Mouse (Mus musculus) thymus, adult 18-20 months (tissue): ENCODE measurements around the gene Exoc3l.
"Not testable (repeated sequence)": the region's sequence is repeated elsewhere in the genome, so short reads cannot be mapped to it uniquely, and the experiment has no call there.

ENCODE experiments used
- DNase-seq, 2 experiments: peaks; one replicate each; pipeline ENCODE4 v3.0.0; 2022; ENCODE audit warnings: mixed read lengths in 2 of 2

Gene Exoc3l

DNA sequence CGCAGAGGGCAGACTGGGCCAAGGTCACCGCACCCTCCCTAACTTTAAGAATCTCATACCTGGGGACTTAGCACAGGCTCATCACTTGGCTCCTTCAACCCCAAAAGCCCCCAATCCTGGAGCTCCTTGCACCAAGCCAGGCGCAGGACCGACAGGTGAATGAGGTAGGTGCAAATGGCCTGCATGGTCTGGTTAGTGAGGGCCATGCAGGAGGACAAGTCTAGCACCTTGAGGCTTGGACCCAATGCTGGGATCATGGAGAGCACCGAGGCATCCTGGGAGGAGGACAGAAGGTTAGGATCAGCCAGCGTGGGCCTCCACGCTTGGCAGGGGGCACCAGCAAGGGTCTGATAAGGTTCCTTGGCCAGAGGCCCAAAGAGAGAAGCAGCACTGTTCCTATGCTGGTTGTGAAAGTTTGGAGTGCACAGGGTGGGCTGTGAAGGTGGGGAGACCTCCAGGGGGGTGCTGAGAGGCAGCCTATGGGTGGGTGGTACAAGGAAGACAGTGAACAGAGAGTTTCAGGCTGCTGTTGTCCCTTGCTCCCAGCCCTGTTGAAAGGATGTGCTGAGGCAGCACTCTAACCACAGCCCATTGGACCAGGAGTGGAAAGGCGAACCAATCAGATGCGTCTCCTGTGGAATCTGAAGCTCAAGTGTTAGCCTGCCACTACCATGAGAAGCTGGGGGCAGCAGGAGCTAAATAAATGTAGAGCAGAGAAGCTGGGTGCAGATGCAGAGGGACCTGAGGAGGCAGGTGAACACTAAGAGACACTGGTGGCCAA is 17.9 kb upstream of the Exoc3l start:
- no peak for DNase-seq

DNA sequence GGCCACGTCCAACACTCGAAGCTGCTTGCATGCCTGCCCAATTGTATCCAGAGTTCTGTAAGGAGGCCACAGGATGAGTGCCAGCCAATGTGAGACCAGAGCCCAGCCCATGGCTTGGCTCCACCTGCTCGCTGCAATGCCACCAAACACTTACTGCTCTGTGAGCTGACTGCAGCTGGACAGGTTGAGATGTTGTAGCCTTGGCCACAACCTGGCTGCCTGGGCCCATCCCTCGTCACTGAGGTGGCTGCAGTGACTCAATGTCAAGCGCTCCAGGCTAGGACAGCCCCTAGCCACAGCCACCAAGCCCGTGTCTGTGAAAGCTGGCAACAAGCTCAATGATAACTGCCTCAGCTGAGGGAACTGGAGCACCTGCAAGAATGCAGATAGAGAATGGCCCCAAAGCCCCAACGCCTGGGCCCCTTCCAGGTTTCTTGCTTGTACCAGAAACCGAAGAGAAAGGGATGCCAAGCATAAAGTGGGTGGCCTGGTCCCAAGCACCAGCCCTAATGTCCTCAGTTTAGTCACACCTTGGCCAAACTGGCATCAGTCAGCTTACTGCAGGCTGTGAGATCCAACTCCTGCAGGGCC is 17.1 kb upstream of the Exoc3l start:
- DNase-seq = no peak

DNA sequence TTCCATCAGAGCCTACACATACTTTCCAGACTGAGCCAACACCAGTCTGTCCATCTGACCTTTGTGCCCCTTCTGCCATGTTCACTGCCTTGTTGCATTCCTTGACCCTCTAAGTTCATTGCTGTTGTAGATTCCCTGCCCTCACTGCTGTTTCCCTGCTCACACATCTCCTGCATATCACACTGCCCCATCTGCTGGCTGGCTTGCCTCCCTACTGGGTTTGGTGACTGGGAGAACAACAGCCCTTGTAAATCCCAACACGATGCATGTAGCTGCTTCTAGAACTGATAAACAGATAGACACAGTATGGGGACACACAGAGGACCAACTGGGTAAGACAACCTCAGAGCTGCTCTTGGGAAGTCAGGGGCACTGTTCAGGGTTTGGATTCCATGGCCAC is 15.8 kb upstream of the Exoc3l start:
- no peak for DNase-seq

DNA sequence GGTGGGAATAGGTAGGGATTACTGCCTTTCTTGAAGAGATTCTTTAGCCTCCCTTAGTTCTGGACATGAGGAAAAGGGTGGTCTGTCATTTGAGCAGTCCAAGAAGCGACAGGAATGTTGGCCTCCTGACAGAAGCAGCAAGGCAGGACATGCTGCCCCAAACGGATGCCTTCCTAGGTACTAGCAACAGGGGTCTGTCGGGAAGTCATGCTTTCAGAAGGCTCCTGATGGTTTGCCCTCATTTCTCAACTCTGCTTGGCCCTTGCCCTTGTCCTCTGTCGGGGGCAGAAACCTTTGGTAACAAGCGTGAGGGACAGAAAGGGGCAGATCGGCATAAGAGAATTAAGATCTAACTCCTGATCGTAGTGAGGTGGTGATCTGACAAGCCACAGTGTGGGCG is 14.2 kb upstream of the Exoc3l start:
- DNase-seq = no peak

DNA sequence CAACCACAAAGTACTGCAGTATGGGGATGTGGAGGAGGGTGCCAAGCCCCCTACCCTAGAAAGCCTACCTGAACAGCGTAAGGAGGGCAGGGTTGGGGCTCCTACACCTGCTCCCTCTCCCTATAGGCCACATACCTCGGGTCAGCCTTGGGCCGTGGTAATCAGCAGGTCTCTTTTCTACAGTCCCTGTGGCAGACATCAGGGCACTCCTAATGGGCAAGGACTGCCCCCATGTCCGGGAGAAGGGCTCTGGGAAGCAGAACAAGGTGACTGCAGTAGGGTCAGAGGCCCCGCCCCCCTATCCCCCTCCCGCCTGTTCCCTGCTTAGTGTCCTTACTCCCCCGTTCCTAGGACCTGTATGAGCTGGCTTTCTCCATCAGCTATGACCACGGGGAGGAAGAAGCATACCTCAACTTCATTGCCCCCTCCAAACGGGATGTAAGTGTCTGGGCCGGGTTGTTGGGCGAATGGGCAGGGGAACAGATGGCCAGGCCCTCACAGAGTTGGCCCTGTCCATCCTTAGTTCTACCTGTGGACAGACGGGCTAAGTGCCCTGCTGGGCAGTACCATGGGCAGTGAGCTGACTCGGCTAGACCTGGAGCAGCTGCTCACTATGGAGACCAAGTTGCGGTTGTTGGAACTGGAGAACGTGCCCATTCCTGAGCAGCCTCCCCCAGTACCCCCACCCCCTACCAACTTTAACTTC is 13.4 kb upstream of the Exoc3l start:
- DNase-seq = no peak

DNA sequence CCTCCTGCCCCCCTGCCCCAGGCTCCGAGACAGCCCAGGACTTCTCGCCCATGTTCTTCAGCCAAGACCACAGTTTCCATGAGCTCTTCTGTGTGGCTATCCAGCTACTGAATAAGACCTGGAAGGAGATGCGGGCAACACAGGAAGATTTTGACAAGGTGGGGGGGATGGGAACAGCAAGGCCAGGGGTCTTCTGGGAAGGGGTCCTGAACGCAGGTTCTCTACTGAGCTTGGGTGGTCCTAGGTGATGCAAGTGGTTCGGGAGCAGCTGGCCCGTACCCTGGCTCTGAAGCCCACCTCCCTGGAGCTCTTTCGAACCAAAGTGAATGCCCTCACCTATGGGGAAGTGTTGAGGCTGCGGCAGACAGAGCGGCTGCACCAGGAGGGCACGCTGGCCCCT is 12.5 kb upstream of the Exoc3l start:
- DNase-seq = no peak

DNA sequence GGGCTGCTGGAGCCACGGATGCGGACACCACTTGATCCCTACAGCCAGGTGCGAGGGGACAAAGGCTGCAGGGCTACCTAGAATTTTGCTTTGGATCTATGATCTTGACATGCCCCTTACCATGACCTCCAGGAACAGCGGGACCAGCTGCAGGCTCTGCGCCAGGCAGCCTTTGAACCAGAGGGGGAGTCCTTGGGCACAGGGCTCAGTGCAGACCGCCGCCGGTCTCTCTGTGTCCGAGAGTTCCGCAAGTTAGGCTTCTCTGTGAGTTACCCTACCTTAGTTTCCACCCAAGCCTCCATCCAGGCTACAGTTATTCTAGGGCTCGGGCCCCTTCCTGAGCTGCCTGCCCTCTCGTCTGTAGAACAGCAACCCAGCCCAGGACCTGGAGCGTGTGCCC is 11.8 kb upstream of the Exoc3l start:
- DNase-seq = peak in 1 of 2 experiments; percentile 8

DNA sequence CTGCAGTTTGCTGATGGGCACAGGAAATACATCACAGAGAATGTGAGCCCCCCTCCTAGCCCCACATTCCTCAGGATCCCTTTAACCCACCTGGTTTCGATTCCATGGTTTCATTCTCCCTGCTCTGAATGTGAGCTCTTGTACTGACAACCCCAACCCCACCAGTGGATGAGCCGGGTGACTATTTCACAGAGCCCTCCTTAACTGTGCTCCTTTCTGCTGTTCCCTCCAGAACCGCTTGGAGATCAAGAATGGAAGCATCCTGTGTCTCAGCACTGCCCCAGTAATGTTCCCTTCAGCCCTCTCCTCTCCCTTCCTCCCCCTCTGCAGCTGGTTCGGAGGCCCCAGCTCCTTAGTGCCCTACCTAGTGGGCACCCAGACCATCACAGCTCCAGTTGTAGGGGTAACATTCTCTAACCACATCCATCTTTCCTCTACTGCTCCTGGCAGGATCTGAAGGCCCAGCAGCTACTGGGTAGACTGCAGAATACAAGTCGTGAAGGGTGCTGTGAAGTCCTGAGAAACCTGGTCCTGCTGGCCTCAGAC is 10.3 kb upstream of the Exoc3l start:
- DNase-seq = no peak

DNA sequence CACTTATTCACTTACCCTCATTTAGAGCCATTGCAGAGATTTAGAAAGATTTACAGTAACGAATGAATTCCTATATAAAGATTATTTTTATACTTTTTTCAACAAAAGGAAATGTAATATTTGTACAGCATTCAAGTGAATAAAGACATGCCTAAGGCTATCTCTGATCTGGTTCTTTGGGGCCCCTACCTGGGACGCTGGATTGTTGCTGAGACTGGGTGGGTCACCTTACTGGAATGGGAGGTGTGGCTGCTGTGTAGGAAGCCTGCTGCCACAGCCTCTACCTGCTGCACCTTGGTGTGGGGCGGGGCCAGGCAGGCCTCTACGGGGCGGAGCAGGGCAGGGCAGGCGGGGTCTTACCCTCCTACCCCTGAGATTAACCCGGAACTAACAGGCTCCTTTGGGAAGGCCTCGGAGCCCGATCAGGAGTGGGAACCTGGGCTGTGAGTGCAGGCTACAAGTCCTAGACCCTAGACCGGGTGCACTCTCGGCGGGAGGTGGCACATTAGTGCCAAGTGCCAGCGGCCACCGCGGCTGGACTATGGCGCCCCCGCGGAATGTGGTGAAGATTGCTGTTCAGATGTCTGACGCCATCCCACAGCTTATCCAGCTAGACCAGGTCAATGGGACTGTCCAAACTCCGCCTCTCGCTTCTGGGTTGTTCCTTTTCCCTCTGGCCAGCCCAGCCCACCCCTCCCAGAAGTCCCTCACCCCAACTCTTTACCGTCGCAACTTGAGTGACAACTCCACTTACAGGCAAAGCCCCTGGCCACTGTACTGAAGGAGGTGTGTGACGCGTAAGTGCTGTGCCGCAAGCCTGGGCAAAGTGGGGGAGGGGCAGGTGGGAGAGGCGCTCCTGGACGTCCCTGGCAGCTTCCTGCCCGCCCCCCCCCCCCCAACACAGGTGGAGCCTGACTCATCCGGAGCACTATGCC is 9.6 kb upstream of the Exoc3l start, which contains the start of gene Elmo3:
Gene Elmo3 (plus strand): TSS at position 391 of the 935 bp plus-strand sequence.
- peak in 1 of 2 experiments; percentile 66 for DNase-seq

DNA sequence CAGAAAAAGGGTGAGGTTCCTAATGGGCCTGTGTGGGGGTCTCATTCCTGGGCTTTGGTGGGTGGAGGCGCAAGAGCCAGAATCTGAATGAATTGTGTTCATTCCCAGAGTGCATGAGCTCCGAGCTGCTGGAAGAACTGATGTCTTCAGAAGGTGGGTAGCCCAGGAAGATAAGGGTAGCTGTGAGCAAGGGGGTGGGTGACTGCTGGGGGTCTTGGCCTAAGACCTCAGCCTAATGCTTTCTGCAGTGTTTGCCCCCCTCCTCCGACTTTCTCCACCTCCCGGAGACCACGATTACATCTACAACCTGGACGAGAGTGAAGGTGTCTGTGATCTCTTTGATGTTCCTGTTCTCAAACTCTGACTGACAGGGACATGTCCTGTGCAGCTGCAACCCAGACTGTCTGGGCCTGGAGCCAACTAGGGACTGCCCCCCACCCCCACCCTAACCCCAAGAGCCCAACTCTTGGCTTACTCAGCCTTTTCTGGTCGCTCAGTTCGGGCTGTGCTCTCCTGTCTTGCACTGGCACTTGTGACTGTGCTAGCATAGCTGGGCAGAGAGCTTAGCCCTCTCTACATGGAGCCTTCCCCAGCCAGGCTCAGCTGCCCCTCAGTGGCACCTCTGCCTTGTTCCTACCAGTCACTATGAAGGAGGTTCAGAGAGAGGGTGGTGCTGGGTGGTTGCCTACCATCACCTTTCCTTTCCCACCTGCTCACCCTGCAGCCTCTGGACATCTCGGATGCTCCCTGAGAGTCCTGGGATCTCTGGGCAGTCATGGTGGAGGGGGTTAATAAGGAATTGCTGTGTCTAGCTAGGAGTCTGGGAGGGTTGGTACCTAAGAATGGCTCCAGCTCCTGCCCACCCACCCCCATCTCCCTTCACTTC is 8.7 kb upstream of the Exoc3l start:
- DNase-seq = no peak

DNA sequence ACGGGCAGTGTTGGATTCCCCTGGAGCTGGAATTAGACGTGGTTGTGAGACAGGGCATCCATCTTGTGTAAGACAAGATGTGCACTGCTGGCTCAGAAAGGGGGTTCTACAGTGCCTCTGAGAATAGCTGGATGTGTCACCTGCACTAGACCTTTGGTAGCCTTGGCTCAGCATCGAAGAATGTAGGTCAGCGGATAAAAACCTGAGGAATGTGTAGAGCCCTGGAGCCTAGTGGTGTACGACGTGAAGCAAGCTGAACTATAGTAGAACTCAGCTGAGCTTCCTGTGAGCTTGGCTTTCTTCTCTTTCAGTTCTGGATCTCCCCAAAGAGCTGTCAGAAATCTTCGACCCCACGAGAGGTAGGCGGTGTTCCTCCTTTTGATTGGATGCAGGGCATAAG is 8.0 kb upstream of the Exoc3l start:
- no peak for DNase-seq

DNA sequence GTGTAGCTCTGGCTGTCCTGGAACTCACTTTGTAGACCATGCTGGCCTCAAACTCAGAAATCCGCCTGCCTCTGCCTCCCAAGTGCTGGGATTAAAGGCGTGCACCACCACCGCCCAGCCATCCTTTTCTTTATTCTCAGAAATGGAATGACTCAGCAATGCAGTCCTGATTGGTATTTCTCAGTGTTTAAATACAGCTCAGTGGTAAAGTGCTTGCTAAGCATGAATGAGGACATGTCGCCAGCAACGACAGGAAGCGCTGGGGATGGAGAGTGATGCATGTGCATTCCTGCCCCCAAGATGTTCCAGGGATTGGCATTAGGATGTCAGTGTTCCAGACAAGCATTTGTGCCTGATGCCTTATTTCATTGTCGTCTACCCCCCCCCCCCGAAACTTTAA is 7.5 kb upstream of the Exoc3l start:
- no peak for DNase-seq

DNA sequence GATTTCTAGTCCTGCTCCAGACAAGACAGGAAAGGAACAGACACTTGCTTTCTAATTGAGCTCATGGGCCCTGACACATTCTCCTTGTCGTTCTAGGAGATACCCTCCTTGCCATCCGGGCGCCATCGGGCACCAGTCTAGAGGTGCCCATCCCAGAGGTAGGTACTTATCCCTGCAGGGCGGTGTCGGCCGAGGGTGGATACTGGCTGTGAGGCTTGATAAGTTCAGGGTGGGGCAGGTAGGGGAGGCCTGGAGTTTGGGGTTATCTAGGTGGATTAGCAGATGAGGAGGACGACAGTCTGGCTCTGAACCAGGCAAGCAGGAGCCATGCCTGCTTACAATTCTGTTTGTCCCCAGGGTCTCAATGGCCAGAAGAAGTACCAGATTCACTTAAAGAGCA is 4.1 kb upstream of the Exoc3l start:
- DNase-seq = no peak

DNA sequence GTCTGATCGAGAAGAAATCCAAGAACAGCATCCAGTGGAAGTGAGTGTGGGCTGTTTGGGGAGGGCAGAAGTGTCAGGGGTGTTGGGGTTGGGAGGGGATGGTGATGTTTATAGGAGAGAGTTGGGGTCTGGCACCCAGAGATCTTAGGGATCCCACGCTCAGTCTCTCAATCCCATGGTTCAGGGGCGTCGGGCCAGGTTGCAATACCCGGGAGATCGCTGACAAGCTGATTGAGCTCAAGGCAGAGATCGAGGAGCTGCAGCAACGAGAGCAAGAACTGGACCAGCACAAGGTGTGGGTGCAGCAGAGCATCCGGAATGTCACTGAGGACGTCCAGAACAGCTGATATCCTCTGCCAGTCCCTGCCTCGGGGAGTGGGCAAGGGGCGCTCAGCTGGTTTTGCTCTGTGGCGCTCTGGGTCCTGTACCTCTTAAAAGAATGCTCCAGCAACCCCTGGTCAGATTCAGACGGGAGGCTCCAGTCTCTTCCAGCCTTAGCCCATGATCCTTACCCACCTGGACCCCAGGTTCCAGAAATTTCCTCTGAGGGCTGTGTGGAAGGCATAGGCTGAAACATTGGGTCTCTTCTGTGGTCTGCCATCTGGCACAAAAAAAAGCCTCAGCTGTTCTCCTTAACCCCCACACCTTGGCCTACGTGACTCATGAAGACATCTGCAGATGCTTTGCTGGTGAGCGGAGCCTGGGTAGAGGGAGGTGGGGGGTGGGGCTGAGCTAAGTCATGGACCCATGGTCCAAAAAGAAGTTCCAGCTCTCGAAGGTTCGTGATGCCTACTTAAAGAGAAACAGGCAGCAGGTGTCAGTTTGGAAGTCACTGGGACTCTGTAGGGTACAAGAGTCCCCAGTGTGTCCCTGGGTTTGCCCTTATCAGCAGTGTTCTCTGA is 2.7 kb upstream of the Exoc3l start:
- DNase-seq = peak in 1 of 2 experiments; percentile 62

DNA sequence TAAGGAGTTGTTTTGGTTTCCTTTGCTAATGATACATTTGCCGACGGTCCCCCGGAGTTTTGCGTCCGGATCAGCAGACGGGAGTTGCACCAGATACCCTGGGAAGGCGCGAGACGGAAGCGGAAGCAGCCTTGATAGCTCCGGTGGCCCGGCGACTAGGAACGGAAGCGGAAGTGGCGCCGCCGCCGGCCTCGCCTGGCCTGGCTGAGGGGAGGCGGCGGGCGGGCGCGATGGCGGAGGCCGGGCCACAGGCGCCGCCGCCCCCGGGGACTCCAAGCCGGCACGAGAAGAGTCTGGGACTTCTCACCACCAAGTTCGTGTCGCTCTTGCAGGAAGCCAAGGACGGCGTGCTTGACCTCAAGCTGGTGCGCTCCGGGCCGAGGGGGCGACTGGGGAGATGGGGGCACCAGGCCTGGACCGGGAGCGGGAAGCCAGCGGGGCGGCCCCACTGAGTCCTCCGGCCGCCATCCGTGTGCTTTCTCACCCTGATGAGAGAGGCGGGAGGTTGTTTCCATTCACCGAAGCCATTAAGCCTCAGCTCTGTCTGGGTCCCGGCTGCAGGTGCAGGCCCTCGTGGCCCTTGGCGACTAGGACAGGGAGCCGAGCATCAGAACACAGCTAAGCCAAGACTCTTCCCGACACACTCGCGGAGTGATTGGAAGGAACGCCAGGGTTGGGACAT is 1.8 kb upstream of the Exoc3l start, which contains the start of gene E2f4:
Gene E2f4 (plus strand): TSS at position 153 of the 682 bp plus-strand sequence.
- DNase-seq = peak; percentile 84 to 87

DNA sequence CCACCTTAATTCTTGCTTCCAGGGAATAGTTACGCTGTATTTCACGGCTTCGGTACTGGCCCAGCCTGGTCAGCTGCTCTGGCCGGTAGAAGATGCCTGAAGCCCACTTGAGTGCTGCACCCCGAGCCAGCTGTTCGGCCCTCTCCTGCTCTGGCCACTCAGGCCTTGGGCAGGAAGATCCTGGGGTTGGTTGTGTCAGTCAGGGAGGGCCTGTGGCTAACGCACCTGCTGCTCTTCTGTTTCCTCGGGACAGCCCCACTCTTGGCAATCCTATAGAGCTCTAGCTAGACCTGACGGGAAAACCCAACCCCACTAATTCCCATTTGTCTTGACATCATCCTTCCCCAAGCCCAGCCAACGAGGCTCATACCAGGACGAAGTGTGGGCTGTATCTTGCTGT is 645 bp downstream of the Exoc3l start:
- DNase-seq = no peak

DNA sequence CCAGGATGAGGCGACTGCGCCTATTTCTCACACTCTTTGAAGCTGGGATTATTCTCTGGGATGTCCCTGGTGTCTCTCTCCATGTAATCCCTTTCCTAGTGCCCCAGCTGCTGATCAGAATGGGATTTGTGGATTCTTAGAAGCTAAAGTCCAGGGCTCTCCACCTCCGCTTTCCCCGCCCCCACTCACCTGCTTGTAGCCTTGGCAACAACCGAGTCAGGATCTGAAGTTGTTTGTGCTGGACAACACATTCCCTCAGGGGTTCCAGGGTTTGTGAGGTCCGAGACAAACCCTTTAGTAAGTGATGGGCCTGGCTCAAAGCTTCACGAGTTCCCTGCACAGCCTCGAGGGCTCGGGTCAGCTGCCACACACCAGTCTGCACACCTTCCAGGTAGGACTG is 1.1 kb downstream of the Exoc3l start:
- no peak for DNase-seq

DNA sequence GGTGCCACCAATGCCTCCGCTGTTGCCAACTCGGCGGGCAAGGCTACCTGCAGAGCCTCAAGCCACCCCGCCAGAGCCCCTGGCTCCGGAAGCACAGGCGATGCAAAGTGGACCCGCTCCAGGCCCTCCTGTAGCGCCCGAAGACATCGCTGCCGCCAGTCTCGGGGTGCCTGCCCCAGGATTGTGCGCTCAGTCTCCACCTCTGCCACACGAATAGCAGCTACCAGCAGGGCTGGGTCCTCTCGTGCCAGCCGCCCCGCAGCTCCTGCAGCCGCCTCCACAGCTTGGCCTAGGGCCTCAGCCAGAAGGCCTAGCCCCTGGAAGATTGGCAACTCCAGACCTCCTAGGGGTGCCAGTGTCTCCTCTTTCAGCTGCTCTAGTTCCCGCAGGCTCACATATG is 2.5 kb downstream of the Exoc3l start:
- DNase-seq = no peak

DNA sequence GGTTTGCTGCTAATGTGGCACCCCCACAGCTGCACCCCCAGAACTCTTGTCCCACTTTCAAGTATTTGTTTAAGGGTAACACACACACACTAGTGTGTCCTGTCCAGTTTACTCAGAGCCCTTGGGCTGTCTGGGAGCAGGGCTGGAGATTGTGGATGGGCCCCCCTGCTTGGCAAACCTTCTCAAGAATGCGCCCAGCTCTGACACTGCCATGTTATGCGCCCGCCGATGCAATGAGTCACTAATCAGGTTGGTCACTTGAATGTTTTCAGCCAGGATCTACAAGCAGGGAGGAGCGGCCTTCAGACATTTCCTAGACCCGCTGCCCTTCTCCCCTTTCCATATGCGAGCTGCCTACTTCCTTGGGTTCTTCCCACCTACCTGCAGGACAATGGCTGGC is 3.4 kb downstream of the Exoc3l start:
- no peak for DNase-seq

DNA sequence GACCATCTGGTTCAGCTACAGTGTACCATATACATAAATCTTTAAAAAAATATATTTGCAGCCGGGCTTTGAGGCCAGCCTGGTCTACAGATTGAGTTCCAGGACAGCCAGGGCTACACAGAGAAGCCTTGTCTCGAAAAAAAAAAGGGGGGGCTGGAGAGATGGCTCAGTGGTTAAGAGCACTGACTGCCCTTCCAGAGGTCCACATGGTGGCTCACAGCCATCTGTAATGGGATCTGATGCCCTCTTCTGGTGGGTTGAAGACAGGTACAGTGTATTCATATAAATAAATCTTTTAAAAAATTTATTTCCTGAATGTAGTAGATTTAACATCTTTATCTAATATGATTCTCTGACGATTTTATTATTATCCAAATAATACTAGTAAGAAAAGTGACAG is 4.1 kb downstream of the Exoc3l start:
- DNase-seq = not testable (repeated sequence)
